Mouse (Mus musculus) intestine, embryonic 16.5 days (tissue): Measurements from ENCODE around the gene Itpr3. TPM values are rescaled to one million over a fixed set of nuclear protein-coding genes. Genes with fewer than 3 reads are reported as not detected.
A peak's percentile ranks its signal among the peaks of the same experiment; 100 is the strongest.

Experiments used
- ATAC-seq: fragments of 200-750 bp; cut with Nextera tagmentation; 2 replicates; pipeline ENCODE4 v1.8.0; 2017; ENCODE audit warnings: moderate TSS enrichment, moderate library complexity
- H3K27ac ChIP-seq: fragments of 300-500 bp; sonication (generic); 2 replicates; pipeline ENCODE4 v1.5.1; 2014; ENCODE audit warnings: mild to moderate bottlenecking, low read length
- H3K27me3 ChIP-seq: fragments of 300-500 bp; sonication (generic); replicated peaks from 2 replicates; pipeline ENCODE4 v1.6.1; 2014; ENCODE audit warnings: low read length, control low read depth, mixed read lengths; ENCODE audit not compliant: control insufficient read depth, insufficient read depth
- H3K36me3 ChIP-seq: fragments of 300-500 bp; sonication (generic); 2 replicates; pipeline ENCODE4 v1.6.1; 2014; ENCODE audit warnings: low read length, control low read depth; ENCODE audit not compliant: control insufficient read depth, insufficient read depth
- H3K4me1 ChIP-seq: fragments of 300-500 bp; sonication (generic); 2 replicates; pipeline ENCODE4 v1.6.1; 2014; ENCODE audit warnings: low read length, control low read depth, mixed read lengths; ENCODE audit not compliant: control insufficient read depth, insufficient read depth
- H3K4me2 ChIP-seq: fragments of 300-500 bp; sonication (generic); 2 replicates; pipeline ENCODE4 v1.6.1; 2014; ENCODE audit warnings: low read depth, low read length, control low read depth
- H3K4me3 ChIP-seq: fragments of 300-500 bp; sonication (generic); 2 replicates; pipeline ENCODE4 v1.5.1; 2014; ENCODE audit warnings: mild to moderate bottlenecking, low read length
- H3K9ac ChIP-seq: fragments of 300-500 bp; sonication (generic); 2 replicates; pipeline ENCODE4 v1.6.1; 2014; ENCODE audit warnings: low read depth, low read length
- H3K9me3 ChIP-seq: fragments of 300-500 bp; sonication (generic); 2 replicates; pipeline ENCODE4 v1.6.1; 2016; ENCODE audit warnings: low read length, control low read depth; ENCODE audit not compliant: control insufficient read depth
- WGBS: fragments of 180-500 bp; shearing (Covaris S2); extraction: QIAGEN DNeasy Blood & Tissue Kit; methylation state at CpG from one replicate; pipeline ENCODE4 v1.1.7; 2014; 5-methylcytosine and 5-hydroxymethylcytosine counted together
- polyA plus RNA-seq: library from polyadenylated mRNA; unstranded; fragments of >200 nt; fragmentation: Nextera tagmentation; extraction: Ambion mirVana; gene quantifications from 2 replicates; pipeline ENCODE4 v1.2.1, GENCODE M21; 2015

Gene Itpr3
- polyA plus RNA-seq, 1 experiment from 2014 or later = 12.1 TPM

DNA sequence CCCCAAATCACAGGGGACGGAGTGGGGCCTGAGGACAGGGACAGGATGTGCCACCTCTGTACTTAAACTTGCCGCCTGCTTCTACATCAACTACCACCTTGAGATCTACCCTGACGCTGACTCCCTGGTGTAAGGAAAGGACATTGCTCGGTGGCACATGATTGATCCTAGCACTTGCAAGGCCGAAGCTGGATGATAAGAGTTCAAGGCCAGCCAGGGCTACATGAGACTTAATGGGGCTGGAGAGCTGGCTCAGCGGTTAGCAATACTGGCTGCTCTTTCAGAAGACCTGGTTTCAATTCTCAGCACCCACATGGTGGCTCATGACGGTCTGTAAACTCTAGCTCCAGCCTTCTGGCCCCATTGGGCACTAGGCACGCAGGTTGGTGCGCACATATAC is 35.4 kb upstream of the Itpr3 start:
- Histone ChIP-seq H3K27me3 (no peaks in the 10 kb centered on the region), H3K4me2 (no peak overlapping the region), H3K27ac (no peak overlapping the region), H3K9ac (no peak overlapping the region), H3K4me3 (no peak overlapping the region), H3K36me3 (peaks cover 25% of the 10 kb centered on the region), H3K4me1 (peaks cover 6% of the 10 kb centered on the region), H3K9me3 (no peaks in the 10 kb centered on the region)
- WGBS = 88% methylated on average over 9 of the region's 9 CpGs
- ATAC-seq = no peak

DNA sequence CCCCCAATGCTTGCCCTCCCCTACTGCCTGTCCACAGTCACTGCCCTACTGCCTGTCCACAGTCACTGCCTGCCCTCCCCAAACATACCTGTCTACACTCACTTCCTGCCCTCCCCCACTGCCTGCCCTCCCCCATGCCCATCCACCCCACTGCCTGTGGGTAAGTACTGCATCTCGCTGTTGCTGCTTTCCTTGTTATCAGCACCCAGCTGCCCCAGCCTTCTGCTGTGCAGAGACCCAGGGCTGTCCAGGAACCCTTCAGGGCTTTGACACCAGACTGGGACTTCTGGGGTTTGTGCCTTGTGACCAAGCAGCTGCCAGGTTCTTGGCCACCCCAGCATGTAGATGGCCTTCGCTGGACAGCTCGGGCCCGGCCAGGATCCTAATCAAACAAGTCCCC is 33.8 kb upstream of the Itpr3 start:
- Histone ChIP-seq H3K4me2 (no peak overlapping the region), H3K4me3 (no peak overlapping the region), H3K27ac (no peak overlapping the region), H3K27me3 (no peaks in the 10 kb centered on the region), H3K4me1 (peaks cover 13% of the 10 kb centered on the region), H3K36me3 (peaks cover 25% of the 10 kb centered on the region), H3K9me3 (no peaks in the 10 kb centered on the region), H3K9ac (no peak overlapping the region)
- 86% methylated on average over 4 of the region's 4 CpGs for WGBS
- no peak for ATAC-seq

- Histone ChIP-seq H3K4me2 (no peak overlapping the region), H3K4me3 (no peak overlapping the region), H3K27me3 (no peaks in the 10 kb centered on the region), H3K9me3 (no peaks in the 10 kb centered on the region), H3K4me1 (peaks cover 14% of the 10 kb centered on the region), H3K36me3 (peaks cover 18% of the 10 kb centered on the region), H3K27ac (peak overlapping the region; percentile 23; the same call in 1 of the 2 replicates), H3K9ac (no peak overlapping the region)
- peak; percentile 9; the same call in 1 of the 2 replicates for ATAC-seq
- WGBS = 88% methylated on average over 17 of the region's 17 CpGs
Observed at GRCm38 (mm10) chr17:27025326-27025902, 31.7 kb upstream of the Itpr3 start.

- H3K36me3 ChIP-seq = peaks cover 13% of the 10 kb centered on the region
- no peak overlapping the region for H3K4me3 ChIP-seq
- H3K9ac ChIP-seq = no peak overlapping the region
- no peaks in the 10 kb centered on the region for H3K27me3 ChIP-seq
- 90% methylated on average over 3 of the region's 3 CpGs for WGBS
- H3K4me2 ChIP-seq = no peak overlapping the region
- no peaks in the 10 kb centered on the region for H3K9me3 ChIP-seq
- H3K4me1 ChIP-seq = peaks cover 14% of the 10 kb centered on the region
- no peak for ATAC-seq
- no peak overlapping the region for H3K27ac ChIP-seq
Observed at GRCm38 (mm10) chr17:27025951-27026350, 31.2 kb upstream of the Itpr3 start.

- Histone ChIP-seq H3K4me2 (peak overlapping the region; percentile 90), H3K4me3 (peak overlapping the region; percentile 82), H3K27ac (peak overlapping the region; percentile 87), H3K27me3 (no peaks in the 10 kb centered on the region), H3K9ac (peak overlapping the region; percentile 99), H3K4me1 (peaks cover 14% of the 10 kb centered on the region), H3K9me3 (no peaks in the 10 kb centered on the region), H3K36me3 (no peaks in the 10 kb centered on the region)
- 17% methylated on average over 12 of the region's 12 CpGs for WGBS
- ATAC-seq = peak; percentile 61
Observed at GRCm38 (mm10) chr17:27027460-27028283, 29.4 kb upstream of the Itpr3 start.

GRCm38 (mm10) chr17:27028284-27028795 is 28.8 kb upstream of the Itpr3 start:
- WGBS = under 1% methylated on average over 19 of the region's 19 CpGs
- no peaks in the 10 kb centered on the region for H3K36me3 ChIP-seq
- no peaks in the 10 kb centered on the region for H3K27me3 ChIP-seq
- H3K4me3 ChIP-seq = peak overlapping the region; percentile 82
- peaks cover 17% of the 10 kb centered on the region for H3K4me1 ChIP-seq
- H3K9me3 ChIP-seq = no peaks in the 10 kb centered on the region
- peak overlapping the region; percentile 87 for H3K27ac ChIP-seq
- H3K9ac ChIP-seq = peak overlapping the region; percentile 99
- ATAC-seq = peak; percentile 81
- H3K4me2 ChIP-seq = peak overlapping the region; percentile 90

DNA sequence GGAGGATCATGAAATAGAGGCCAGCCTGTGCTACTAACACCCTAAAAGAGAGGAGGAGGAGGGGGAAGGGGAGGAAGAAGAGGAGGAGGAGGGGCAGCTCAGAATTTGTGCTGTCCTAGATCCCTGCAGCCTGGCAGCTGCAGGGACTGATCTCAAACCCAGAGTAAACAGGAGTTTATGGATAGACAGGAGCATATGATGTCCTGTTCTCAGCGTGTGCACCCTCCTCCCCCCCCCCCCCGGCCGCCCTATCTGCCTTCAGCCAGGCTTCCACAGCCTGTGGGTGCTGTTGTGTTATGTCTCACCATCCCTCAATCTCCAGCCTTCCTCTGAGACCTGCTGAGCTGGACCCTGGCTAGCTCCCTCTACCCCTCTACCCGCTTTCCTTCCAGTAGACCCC is 28.2 kb upstream of the Itpr3 start, which contains the start of gene Bak1:
Bak1 (minus strand) TSS at position 101 of the 400 bp plus-strand sequence.
- H3K36me3 ChIP-seq = no peaks in the 10 kb centered on the region
- WGBS = 52% methylated on average over 4 of the region's 4 CpGs
- no peak for ATAC-seq
- peak within 1 kb of the TSS; percentile 87 for H3K27ac ChIP-seq
- peak within 1 kb of the TSS; percentile 99 for H3K9ac ChIP-seq
- H3K4me1 ChIP-seq = peaks cover 17% of the 10 kb centered on the region
- peak within 1 kb of the TSS; percentile 90 for H3K4me2 ChIP-seq
- no peaks in the 10 kb centered on the region for H3K27me3 ChIP-seq
- no peaks in the 10 kb centered on the region for H3K9me3 ChIP-seq
- peak within 1 kb of the TSS; percentile 82 for H3K4me3 ChIP-seq

DNA sequence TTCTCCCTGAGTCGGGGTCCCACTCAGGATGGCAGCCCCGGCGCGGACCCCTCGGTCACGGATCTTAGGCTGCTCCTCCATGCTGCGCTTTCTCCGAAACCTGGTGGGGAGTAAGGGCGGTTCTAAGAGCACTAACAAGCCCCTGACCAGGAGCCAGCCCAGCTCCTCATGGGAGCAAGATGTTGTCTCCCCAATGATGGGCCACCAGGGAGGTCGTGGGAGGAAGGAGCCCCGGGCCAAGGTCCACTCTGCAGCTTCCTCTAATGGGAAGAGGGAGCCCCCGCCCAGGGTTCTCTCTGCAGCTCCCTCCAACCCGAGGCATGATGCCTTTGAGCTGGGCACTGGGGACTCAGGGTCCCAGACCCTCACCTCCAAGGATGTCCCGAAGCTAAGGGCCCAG is 27.7 kb upstream of the Itpr3 start:
- Histone ChIP-seq H3K9ac (no peak overlapping the region), H3K4me1 (peaks cover 17% of the 10 kb centered on the region), H3K27ac (no peak overlapping the region), H3K4me3 (no peak overlapping the region), H3K4me2 (no peak overlapping the region), H3K27me3 (no peaks in the 10 kb centered on the region), H3K9me3 (no peaks in the 10 kb centered on the region), H3K36me3 (no peaks in the 10 kb centered on the region)
- ATAC-seq = no peak
- WGBS = 85% methylated on average over 14 of the region's 14 CpGs

GRCm38 (mm10) chr17:27030896-27031295 is 26.2 kb upstream of the Itpr3 start:
- Histone ChIP-seq H3K4me3 (no peak overlapping the region), H3K27me3 (no peaks in the 10 kb centered on the region), H3K36me3 (no peaks in the 10 kb centered on the region), H3K4me1 (peaks cover 22% of the 10 kb centered on the region), H3K9ac (no peak overlapping the region), H3K27ac (no peak overlapping the region), H3K4me2 (no peak overlapping the region), H3K9me3 (no peaks in the 10 kb centered on the region)
- no peak for ATAC-seq
- WGBS = 95% methylated on average over 4 of the region's 4 CpGs
